Mouse (Mus musculus) heart, postnatal 36 days (tissue): ENCODE results near the gene Ldlrad3. TPM values are rescaled to one million over a fixed set of nuclear protein-coding genes. Genes with fewer than 3 reads are reported as not detected.
A peak's percentile ranks its signal among the peaks of the same experiment; 100 is the strongest.

Source experiments
- DNase-seq, 2 experiments: peaks; one replicate each; pipeline ENCODE4 v3.0.0; 2021 to 2022
- intact Hi-C: fragments of 180-260 bp; cut with DNase I; formaldehyde crosslinking; loops from one replicate; pipeline ENCODE4 v1.15.1; 2025
- total RNA-seq, 2 experiments: library from RNA; stranded (reverse); gene quantifications; 2 replicates each; pipeline ENCODE4 v1.2.3; 2021

Gene Ldlrad3
- total RNA-seq, 2 experiments from 2014 or later = 3.8 to 4.4 TPM

DNA sequence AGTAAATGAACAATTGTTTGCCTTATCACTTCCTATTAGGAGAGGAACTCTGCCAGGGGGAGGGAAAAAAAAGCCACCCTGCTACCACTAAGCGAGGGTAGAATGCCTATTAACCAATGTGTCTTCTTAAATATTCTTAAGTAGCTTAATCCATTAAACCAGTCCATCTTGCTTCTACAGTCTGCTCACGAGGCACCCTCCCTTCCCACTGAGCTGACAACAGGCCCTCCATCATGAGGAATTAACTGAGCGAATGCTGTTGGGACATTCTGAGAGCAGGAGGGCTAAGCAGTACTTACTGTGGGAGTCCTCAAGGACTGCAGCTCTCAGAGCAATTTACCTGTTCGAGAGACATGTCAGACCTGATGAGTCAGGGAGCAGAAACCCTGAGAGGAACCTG lies 61.1 kb downstream of the Ldlrad3 start:
- intact Hi-C loops = no loop called here
- no peak for DNase-seq

DNA sequence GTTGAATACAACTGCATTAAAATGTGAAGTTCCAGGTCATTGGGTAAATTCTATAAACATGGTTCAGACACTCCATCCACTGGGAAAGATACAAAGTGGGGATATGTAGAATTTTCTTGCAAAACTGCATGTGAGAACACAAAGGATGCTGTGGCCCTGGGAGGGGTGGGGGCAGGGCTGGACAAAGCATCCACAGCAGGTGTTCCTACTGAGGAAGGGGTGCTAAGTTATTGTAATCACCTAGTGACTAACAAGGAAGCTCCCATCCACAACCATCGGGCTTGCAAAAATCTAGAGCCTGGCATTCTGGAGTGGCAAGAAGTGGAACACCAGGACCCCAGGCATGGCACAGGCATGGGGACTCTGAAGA lies 64.1 kb downstream of the Ldlrad3 start:
- intact Hi-C loops = no loop called here
- no peak for DNase-seq

DNA sequence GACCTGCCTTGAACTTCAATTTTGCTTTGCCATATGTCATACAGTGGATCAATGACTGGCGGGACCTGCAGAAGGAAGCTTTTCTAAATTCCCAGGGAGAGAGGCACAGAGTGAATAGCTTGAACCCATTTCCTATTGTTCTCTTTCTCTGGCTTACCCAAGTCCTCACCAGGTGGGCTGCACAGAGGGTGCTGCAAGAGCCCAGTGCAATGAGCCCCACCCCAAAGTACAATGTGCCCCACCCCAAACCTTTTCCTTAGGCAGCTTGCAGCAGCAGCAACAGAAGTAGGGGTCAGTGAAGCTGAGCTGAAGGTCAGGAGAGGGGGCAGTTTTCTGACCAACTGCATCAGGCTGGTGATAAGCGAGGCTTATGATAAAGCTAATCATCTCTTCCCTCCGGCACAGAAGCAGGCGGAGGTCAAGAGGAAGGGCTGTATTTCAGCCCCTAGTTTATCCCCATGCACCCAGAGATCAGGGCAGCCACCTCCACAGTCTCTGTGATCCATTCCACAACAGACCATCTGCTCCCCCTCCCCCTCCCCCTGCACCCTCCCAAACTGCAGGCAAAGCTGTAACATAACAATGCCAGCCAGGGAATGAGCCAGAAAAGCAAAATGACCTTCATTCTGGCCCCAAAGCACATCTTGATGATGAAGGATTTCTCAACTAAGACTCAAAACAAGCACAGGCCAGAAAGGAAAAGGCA lies 64.6 kb downstream of the Ldlrad3 start:
- intact Hi-C loops = no loop called here
- no peak for DNase-seq

DNA sequence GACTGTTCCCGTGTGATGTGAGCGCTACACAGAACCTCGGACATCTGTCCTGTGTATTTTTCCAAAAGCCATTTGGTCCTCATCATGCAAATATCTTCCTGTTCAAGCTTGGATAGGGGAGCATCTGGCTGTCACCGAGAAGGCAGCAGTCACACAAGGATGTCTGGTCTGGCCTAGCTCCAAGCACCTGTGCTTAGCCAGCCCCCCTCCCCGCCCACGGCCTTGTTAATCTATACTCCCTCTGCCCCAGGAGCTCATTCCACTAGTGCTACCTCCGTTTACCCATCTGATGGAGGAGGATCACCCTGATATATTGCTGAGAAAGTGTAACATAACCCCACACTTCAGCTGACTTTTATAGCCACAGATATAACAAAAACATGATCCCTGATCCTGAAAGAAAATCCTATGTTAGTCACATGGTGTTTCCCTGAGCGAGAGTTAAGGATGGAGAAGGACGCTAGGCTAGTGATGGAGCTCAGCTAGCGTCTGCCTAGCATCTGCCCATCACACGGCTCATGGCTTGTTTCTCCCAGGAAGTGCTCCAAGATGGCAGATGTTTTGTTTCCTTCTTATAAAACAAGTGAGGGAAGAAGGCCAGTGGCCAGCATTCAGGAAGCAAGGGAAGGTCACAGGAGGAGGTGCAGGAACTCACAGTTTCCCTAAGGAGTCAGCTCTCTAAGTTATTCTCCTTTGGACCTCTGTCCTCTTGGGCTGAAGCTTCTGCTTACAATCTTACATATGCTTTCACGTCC lies 66.3 kb downstream of the Ldlrad3 start:
- intact Hi-C loops = no loop called here
- peak in 1 of 2 experiments; percentile 33 for DNase-seq

DNA sequence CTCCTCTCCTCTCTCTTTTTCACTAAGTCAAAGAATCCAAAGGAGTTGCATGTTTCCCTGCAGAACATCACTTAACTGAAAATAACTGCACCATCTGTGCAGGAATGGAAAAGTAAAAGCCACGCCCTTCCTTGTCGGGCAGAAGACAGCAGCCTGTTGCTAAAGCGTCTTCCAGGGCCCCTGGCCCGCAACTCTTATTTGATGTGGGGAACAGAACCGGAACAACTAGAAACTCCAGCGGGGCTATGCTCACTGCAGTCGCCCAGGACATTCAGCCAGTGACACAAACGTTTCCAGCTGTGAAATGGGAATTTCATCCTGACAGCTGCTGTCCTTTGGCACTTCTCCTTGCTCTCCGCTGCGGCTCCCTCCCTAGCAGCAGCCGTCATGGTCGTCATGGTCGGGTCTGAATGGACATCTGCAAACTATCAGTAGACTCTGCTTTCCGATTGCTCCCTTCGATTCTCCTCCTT lies 67.2 kb downstream of the Ldlrad3 start:
- peak; percentile 29 to 37 for DNase-seq
- intact Hi-C loops = no loop called here

DNA sequence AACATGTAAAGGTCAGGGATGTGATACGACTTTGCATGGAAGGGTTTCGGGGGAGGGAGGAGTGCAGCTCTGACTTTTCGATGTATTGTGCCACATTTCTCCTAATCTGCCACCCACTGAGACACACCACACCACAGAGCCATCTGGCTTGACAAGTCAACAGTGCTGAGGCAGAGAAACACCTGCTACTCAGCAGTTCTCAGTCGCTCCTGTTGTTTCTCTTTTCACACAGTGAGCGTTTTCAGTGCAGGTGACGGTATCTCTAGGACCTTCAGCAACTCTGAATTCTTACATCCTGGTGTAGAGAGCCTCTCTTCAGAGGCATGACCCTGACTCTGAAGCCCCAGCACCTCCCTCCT lies 68.8 kb downstream of the Ldlrad3 start:
- intact Hi-C loops = no loop called here
- DNase-seq = no peak

DNA sequence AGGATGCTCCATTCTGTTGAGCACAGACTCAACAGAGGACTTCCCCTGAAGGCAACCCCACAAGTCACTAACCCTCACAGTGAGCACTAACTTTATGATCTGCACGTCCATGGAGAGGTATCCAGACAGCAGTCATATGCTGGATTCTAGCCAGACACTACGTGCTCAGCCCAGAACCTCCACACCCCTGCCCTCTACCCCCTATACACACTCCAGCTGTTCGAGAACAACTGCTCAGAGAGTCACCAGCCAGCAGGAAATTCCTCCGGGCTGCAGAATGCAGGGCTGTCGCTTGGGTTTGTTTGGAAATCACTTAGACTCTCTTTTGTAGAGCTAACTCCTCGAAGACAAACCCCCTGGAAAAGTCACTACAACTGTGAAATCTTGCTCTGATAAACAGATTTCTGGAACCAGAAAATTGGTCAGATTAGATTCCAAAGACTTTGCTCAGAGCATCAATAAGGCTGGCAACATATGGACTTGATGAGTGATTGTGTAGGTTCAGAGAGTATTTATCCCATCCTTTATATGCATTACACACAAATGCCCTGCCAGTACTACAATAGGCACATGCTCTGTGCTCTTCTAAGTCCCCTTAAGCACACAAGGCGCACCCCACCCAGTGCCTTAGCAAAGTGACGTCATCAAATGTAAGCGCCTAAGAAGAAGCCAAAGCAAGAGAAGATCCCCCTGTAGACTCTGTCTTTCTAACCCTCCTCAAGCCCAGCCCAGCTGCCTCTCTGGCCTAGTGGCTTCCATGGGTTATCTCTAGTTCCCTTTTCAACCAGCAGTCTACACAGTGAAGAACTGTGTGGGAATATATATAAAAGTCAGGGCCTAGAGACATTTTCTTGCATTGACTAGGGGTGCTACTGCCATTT lies 69.4 kb downstream of the Ldlrad3 start:
- peak in 1 of 2 experiments; percentile 17 for DNase-seq

DNA sequence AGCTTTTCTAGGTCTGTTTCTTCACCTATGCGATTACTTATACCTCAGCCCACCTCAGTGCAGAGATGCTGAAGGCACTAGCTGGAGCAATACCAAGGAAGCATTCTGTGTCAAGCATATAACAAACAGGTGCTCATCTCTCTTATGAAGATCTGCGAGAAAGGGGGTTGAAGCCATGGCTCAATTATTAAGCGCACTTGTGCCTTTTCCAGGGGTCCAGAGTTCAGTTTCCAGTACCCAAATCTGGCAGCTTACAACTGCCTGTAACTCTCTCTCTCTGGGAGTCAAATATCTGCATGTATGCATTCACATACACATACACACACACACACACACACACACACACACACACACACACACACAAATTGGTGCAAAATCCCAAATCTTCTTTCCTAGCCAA lies 72.4 kb downstream of the Ldlrad3 start:
- no peak for DNase-seq
- intact Hi-C loops = no loop called here

More for the DNA sequence above, 69.4 kb downstream of the Ldlrad3 start:
- intact Hi-C loops = no loop called here

DNA sequence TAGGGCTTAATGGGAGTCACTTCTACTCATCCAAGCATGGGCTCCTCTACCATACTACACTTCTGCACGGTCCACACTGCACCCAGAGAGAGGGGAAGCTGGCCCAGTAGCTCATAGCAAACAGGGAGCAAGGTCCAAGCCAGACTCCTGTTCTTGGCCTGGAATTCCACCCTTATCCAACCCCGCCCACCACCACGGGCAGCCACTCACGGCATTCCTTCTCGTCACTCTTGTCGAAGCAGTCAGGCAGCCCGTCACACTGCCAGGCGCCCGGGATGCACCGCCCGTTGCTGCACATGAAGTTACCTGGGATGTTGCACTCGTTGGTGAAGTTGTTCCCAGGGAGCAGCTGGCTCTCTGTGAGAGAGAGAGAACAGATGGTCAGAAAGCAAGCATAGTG lies 72.9 kb downstream of the Ldlrad3 start:
- DNase-seq = no peak
- intact Hi-C loops = no loop called here

DNA sequence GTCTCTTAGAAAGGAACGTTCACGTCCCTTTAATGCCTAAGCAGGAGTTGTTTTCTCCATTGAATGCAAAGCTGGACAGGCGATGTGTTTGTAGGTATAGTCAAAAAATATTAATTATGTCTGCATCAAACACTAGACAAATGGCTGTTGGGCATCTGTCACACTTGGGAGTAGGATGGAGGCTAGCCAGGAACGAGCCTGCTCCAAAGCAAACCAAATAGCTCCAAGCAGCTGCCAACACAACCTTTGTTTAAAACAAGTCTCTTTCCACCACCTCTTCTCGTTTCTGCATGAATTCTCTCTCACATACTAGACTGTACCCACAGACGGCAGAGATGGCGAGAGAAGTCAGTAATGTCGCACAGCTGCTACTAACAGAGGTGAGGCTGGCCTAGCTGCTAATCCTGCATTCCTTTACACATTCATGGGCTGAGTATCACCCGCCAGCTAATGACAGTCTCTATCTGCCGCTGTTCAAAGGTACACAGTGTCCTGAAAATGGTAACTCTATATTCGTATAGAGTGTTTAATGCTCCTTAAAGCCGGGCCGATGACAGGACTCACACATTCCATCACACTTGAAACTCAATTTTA lies 74.2 kb downstream of the Ldlrad3 start:
- intact Hi-C loops = no loop called here
- DNase-seq = no peak

DNA sequence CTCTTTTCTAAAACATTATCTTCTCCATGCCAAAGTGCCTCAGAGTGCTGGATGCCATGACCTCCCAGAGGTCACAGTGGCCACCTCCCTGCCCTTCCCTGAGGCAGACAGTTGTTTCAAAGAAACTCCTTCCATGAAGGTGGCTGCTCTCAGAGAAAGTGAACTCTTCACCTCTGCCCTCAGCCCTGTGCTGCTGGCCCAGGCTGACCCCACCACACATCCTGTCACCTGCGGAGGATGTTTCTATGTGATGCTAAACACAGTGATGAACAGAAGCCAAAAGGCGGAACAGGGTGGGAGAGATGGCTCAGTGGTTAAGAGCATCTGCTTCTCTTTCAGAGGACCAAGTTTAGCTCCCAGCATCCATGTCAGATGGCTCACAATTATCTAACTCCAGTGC lies 75.9 kb downstream of the Ldlrad3 start:
- intact Hi-C loops = no loop called here

DNA sequence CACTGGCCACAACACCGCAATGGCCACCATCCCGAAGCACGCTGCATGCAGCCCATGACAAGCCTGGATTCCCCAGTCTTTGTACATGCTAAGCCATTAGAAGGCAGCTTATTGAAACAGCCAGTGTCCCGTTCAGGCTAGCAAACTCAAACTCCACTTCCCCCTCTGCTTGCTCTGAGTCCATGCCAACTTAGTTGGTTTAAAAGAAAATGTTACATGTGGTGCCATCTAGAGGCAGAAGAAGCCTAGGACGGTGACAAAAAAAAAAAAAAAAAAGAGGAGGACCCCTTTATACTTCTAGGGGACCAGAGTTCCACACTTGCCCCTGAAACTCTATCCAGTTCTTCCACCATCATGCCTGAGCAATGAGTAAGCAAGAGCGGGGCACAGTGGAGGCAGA lies 78.9 kb downstream of the Ldlrad3 start:
- no peak for DNase-seq
- intact Hi-C loops = loop anchor here (5.0 kb wide), 1 partner anchor 80 kb away; the partner anchor contains the start of gene Ldlrad3

More for the DNA sequence above, 75.9 kb downstream of the Ldlrad3 start:
- DNase-seq = no peak

DNA sequence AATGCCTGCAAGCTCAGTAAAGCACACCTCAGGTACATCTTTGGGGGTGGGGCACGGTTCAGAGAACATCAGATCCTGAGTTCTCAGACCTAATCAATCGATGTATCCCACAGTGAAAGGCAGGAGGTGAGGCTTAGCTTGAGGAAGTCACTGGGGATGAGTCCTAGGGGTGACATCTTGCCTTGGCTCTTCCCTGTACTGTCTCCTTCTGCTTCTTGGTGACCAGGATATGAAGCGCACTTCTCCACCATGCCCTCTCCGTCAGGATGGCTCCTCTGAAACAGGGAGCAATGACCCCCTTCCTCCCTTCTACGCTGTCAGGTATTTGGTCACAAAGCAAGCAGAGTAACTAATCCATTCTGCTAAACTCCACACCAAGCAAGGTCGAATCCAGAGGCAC lies 79.5 kb downstream of the Ldlrad3 start:
- intact Hi-C loops = loop anchor here (5.0 kb wide), 1 partner anchor 81 kb away; the partner anchor contains the start of gene Ldlrad3

DNA sequence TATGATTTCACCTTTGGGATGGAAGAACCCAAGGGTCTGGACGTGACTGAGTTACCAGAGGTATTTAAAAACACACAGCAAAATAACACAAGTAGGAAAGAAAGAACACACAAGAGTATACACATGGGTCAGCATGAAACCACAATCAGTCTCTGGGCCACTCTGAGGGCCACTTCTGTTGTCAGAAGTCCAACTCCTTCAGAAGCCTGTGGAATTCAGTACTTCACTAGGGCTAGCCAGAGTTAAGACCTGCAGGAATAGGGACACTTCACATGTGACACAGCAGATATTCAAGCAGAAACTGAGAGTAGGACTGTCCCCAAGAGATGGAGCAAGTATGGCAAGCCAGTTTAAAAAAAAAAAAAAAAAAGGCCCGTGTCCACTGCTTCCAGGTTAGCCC lies 80.7 kb downstream of the Ldlrad3 start:
- no peak for DNase-seq
- intact Hi-C loops = loop anchor here (5.0 kb wide), 1 partner anchor 82 kb away; the partner anchor contains the start of gene Ldlrad3

More for the DNA sequence above, 79.5 kb downstream of the Ldlrad3 start:
- DNase-seq = no peak

DNA sequence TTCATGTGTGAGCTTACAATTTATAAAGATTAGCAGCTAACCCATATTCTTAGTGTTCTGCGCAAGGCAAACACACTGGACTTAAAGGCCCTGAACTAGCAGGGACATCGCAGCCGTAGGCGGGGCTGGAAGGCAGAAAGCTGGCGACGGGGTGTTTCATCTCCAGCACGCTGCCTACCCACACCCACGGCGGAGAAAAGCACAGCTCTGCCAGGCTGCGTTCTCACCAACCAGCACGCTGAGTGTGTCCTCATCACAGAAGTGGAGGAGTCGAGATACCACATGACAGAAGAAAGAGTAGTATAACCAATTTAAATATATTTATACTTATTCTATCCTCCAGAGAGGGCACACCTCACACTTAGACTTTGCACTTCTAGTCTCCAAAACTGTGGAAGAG lies 82.2 kb downstream of the Ldlrad3 start:
- intact Hi-C loops = loop anchor here (2.0 kb wide), 1 partner anchor 25 kb away; no protein-coding TSS in a partner anchor
- DNase-seq = no peak

DNA sequence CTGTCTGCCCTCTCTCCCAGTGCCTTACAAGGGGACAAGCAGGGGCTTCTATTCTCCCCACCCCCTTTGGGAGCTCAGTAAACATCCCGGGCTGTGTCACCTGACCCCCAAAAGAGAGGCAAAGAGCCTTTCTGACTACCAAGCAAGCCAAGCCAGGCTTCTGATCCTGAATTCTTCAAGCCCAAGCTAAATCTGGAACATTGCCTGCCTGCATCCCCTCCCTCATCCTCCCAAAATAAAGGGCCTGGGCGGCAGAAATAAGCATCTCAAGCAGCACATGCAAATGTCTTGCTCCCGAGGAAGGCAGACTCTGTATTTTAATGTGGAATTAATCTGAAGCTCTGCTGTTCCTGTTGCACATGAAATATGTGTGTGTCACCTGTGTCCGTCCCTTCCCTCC lies 85.7 kb downstream of the Ldlrad3 start:
- no peak for DNase-seq
- intact Hi-C loops = no loop called here

DNA sequence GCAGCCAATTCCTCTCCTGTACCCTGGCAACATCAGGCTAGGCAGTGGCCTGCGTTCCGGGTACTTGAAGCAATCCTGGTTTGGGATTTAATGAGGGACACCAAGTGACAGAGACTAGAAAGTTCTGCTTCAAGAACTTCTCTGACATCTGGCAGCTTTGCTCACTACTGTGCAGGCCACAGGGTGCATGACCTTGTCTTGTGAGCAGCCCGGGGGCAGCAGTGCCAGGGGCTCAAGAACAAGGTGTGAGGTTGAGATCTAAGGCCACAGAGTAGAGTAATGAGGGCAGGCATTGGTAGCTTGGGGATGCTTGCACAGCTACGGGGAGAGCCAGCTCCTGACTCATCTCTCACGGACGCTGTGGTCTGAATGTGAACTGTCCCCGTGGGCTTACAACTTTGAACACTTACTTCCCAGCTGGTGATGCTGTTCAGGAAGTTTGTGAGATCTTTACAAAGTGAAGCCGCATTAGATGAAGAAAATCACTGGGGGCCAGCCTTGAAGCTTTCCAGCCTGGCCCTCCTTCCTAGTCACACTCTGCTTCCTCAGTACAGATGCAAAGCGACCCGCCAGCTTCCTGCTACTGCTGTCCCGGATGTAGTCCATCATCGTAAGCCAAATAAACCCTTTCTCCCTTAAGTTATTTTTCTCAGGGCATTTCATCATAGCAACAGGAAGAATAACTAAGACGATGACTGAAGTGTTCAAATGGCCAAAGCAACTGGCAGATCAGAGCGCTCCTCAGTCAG lies 86.3 kb downstream of the Ldlrad3 start:
- peak; percentile 14 to 23 for DNase-seq
- intact Hi-C loops = no loop called here

DNA sequence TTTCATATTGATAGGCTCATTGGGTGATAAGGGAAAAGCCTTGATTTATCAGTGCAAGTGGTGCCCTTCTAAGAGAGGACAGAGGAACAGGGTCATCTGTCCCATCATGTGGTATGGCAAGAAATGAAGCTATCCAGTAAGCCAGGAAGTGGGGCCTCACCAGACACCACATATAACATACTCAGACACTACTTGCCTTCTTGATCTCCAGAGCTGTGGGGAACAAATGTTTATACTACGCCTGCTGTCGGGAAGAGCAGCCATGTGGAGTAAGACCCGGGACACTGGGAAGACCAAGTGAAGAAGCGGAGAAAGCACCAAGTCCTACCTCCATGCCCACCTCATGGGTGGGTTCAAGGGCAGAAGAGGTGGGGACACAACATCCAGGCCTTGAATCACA lies 86.9 kb downstream of the Ldlrad3 start:
- no peak for DNase-seq

DNA sequence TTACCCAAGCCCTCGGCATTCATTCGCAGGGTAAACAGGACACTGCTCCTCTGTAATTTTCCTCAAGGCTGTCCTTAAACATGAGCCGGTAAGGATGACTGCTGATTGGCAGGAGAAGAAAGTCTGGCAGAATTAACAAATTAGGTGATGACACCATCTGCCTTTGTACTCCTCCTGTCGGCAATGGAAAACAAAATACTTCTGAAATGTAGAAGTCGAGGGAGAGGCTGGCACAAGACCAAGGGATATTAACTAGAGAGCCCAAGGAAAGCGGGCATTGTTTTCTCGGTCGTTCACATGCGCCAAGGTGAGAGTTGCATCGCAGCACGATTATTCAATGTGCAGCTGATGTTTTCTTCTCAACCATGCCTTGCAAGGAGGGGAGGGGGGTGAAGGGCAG lies 91.4 kb downstream of the Ldlrad3 start:
- no peak for DNase-seq
- intact Hi-C loops = loop anchor here (5.0 kb wide), 2 partner anchors 93 to 308 kb away; partner anchors contain the start of gene Ldlrad3

More for the DNA sequence above, 86.9 kb downstream of the Ldlrad3 start:
- intact Hi-C loops = no loop called here

DNA sequence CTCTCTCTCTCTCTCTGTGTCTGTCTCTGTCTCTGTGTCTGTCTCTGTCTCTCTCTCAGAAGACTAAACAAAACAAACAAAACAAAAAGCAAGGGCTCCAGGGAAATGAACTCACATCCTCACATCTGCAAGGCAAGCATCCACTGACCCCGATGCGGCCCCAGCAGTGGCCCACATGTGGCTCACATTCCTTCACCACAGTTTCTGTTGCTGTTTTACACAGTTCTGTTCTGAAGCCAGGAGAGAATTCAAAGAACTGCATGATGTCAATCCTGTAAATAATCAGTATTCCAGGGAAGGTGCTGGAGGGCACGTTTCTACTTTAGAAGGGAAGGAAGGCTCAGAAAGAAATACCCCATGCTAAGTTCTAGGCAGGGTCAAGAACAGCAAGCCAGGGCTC lies 91.9 kb downstream of the Ldlrad3 start:
- DNase-seq = no peak
- intact Hi-C loops = loop anchor here (5.0 kb wide), 2 partner anchors 93 to 308 kb away; partner anchors contain the start of gene Ldlrad3
